Mouse (Mus musculus) forebrain, postnatal 0 days (tissue): ENCODE measurements around the gene U2af2. TPM values are rescaled to one million over a fixed set of nuclear protein-coding genes. Genes with fewer than 3 reads are reported as not detected.

ENCODE experiments used
- ATAC-seq: fragments of 200-750 bp; cut with Nextera tagmentation; 2 replicates; pipeline ENCODE4 v1.8.0; 2017; ENCODE audit warnings: mild to moderate bottlenecking, moderate library complexity
- DNase-seq: peaks from one replicate; pipeline ENCODE4 v3.0.0-alpha.2; 2015
- H3K27ac ChIP-seq: fragments of 300-500 bp; sonication (generic); 2 replicates; pipeline ENCODE4 v1.5.1; 2014; ENCODE audit warnings: low read depth, mild to moderate bottlenecking, antibody characterized with exemption, low read length, moderate library complexity, mixed read lengths
- H3K27me3 ChIP-seq: fragments of 300-500 bp; sonication (generic); 2 replicates; pipeline ENCODE4 v1.6.1; 2014; ENCODE audit warnings: mild to moderate bottlenecking, low read length, mixed read lengths; ENCODE audit not compliant: insufficient read depth
- H3K36me3 ChIP-seq: fragments of 300-500 bp; sonication (generic); 2 replicates; pipeline ENCODE4 v1.6.1; 2014; ENCODE audit warnings: mild to moderate bottlenecking, moderate library complexity; ENCODE audit not compliant: insufficient read depth
- H3K4me1 ChIP-seq: fragments of 300-500 bp; sonication (generic); 2 replicates; pipeline ENCODE4 v1.6.1; 2014; ENCODE audit warnings: antibody characterized with exemption; ENCODE audit not compliant: insufficient read depth
- H3K4me2 ChIP-seq: fragments of 300-500 bp; sonication (generic); 2 replicates; pipeline ENCODE4 v1.6.1; 2014; ENCODE audit warnings: low read depth, mild to moderate bottlenecking, moderate library complexity
- H3K4me3 ChIP-seq: fragments of 300-500 bp; sonication (generic); 2 replicates; pipeline ENCODE4 v1.5.1; 2014; ENCODE audit warnings: low read depth, low read length, mixed read lengths
- H3K9ac ChIP-seq: fragments of 300-500 bp; sonication (generic); 2 replicates; pipeline ENCODE4 v1.6.1; 2014; ENCODE audit warnings: mild to moderate bottlenecking
- H3K9me3 ChIP-seq: fragments of 300-500 bp; sonication (generic); 2 replicates; pipeline ENCODE4 v1.6.1; 2016; ENCODE audit warnings: low read length
- CTCF ChIP-seq: sonication (generic); IDR thresholded peaks from 2 replicates; pipeline ENCODE4 v1.5.1; 2016; ENCODE audit warnings: antibody characterized with exemption, control low read depth, low read depth
- WGBS: fragments of 180-500 bp; shearing (Covaris S2); extraction: QIAGEN DNeasy Blood & Tissue Kit; methylation state at CpG from one replicate; pipeline ENCODE4 v1.1.7; 2014; 5-methylcytosine and 5-hydroxymethylcytosine counted together
- polyA plus RNA-seq: library from polyadenylated mRNA; unstranded; fragments of >200 nt; fragmentation: Nextera tagmentation; extraction: Ambion mirVana; gene quantifications from 2 replicates; pipeline ENCODE4 v1.2.1, GENCODE M21; 2015
- total RNA-seq: library from RNA; depleted of rRNA; stranded (reverse); fragments of >200 nt; gene quantifications from 2 replicates; pipeline ENCODE4 v1.2.3, GENCODE M21; 2014

The U2af2 gene
- total and polyA plus RNA-seq, 2 experiments from 2014 or later: 92.7 to 184 TPM

DNA sequence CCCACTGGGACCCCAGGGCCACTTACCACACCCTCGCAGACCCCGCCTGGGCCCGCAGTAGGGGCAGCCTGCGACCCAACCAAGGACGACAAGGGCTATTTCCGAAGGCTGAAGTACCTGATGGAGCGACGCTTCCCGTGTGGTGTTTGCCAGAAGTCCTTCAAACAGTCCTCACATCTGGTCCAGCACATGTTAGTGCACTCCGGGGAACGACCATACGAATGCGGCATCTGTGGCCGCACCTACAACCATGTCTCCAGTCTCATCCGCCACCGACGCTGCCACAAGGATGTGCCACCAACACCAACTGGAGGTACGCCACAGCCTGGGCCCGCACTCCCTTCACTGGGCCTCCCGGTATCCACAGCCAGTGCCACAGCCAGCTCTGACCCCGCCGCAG, 32.4 kb upstream of the U2af2 start:
- peaks cover 78% of the 10 kb centered on the region for H3K36me3 ChIP-seq

DNA sequence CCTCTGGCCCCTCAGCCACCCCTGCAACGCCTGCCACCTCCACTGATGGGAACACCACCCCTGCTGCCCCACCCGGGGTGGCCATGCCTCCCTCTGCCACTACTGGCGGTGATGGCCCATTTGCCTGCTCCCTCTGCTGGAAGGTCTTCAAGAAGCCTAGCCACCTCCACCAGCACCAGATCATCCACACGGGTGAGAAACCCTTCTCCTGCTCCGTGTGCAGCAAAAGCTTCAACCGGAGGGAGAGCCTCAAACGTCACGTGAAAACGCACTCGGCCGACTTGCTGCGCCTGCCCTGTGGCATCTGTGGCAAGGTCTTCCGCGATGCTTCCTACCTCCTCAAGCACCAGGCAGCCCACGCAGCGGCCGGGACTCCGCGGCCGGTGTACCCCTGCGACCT, 32.0 kb upstream of the U2af2 start:
- H3K9ac ChIP-seq: no peak overlapping the region
- H3K9me3 ChIP-seq: 0 out of 2 replicates have a peak, but pooled peaks cover 3% of the 10 kb centered on the region
- 94% methylated on average over 21 of the region's 21 CpGs for WGBS
- H3K4me2 ChIP-seq: no peak overlapping the region
- DNase-seq: no peak
- no peak overlapping the region for H3K4me3 ChIP-seq
- no peak for ATAC-seq
- H3K27ac ChIP-seq: no peak overlapping the region
- H3K27me3 ChIP-seq: no peaks in the 10 kb centered on the region
- no peaks in the 10 kb centered on the region for H3K4me1 ChIP-seq
- 0 out of 2 replicates have a peak, but pooled peaks have one; percentile 15 for TF ChIP-seq CTCF
- H3K36me3 ChIP-seq: peaks cover 78% of the 10 kb centered on the region

More for the DNA sequence above, 32.4 kb upstream of the U2af2 start:
- Histone ChIP-seq H3K9me3 (0 out of 2 replicates have a peak, but pooled peaks cover 3% of the 10 kb centered on the region), H3K4me2 (no peak overlapping the region), H3K4me3 (no peak overlapping the region), H3K27ac (no peak overlapping the region), H3K9ac (no peak overlapping the region), H3K27me3 (no peaks in the 10 kb centered on the region), H3K4me1 (no peaks in the 10 kb centered on the region)
- no peak for DNase-seq
- WGBS: 96% methylated on average over 22 of the region's 22 CpGs
- no peak for ATAC-seq
- no peak for TF ChIP-seq CTCF

DNA sequence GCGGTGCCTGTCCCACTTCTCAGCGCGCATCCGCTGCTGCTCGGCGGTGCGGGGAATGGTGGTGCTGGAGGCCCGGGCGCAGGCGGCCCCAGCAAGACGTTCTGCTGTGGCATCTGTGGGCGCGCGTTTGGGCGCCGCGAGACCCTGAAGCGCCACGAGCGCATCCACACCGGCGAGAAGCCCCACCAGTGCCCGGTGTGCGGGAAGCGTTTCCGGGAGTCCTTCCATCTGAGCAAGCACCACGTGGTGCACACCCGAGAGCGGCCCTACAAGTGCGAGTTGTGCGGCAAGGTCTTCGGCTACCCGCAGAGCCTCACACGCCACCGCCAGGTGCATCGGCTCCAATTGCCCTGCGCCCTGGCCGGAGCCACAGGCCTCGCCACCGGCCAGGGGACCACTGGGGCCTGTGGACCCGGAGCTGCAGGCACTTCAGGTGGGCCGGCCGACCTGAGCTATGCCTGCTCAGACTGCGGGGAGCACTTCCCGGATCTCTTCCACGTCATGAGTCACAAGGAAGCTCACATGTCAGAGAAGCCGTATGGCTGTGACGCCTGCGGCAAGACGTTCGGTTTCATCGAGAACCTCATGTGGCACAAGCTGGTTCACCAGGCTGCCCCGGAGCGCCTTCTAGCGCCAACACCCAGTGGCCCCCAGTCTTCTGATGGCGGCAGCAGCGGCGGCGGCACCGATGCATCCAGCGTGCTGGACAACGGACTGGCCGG, 31.2 kb upstream of the U2af2 start:
- Histone ChIP-seq H3K4me2 (no peak overlapping the region), H3K4me3 (no peak overlapping the region), H3K36me3 (peaks cover 77% of the 10 kb centered on the region), H3K9ac (no peak overlapping the region), H3K9me3 (0 out of 2 replicates have a peak, but pooled peaks cover 3% of the 10 kb centered on the region), H3K4me1 (no peaks in the 10 kb centered on the region), H3K27ac (no peak overlapping the region), H3K27me3 (no peaks in the 10 kb centered on the region)
- DNase-seq: no peak
- WGBS: 88% methylated on average over 63 of the region's 63 CpGs
- no peak for TF ChIP-seq CTCF
- no peak for ATAC-seq

DNA sequence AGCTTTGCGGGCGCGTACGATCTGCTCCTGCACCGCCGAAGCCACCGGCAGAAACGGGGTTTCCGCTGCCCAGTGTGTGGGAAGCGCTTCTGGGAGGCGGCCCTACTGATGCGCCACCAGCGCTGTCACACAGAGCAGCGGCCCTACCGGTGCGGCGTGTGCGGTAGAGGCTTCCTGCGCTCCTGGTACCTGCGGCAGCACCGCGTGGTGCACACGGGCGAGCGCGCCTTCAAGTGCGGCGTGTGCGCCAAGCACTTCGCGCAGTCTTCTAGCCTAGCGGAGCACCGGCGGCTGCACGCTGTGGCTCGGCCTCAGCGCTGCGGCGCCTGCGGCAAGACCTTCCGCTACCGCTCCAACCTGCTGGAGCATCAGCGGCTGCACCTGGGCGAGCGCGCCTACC, 30.4 kb upstream of the U2af2 start:
- no peak overlapping the region for H3K4me3 ChIP-seq
- peaks cover 71% of the 10 kb centered on the region for H3K36me3 ChIP-seq
- no peaks in the 10 kb centered on the region for H3K4me1 ChIP-seq
- no peak overlapping the region for H3K27ac ChIP-seq
- 0 out of 2 replicates have a peak, but pooled peaks cover 3% of the 10 kb centered on the region for H3K9me3 ChIP-seq
- 80% methylated on average over 45 of the region's 46 CpGs for WGBS
- no peak for DNase-seq
- no peak for ATAC-seq
- H3K4me2 ChIP-seq: no peak overlapping the region
- H3K9ac ChIP-seq: no peak overlapping the region
- TF ChIP-seq CTCF: no peak
- no peaks in the 10 kb centered on the region for H3K27me3 ChIP-seq

DNA sequence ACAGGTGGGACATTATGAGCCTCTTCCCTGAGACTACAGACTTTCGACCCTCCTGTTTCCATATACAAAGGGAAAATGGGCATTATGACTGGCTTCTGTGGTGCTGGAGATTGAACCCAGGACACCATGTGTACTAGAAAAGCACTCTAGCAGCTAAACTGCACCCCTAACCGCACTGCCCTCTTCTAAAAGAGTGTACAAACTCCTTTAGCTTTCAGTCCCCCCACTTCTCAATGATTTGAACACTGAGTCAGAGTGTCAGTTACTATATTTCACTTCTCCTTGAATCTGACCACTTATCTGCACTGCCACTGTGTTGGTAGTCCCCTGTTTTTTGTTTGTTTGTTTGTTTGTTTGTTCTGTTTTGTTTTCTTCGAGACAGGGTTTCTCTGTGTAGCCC, 28.1 kb upstream of the U2af2 start, which contains the start of gene 4632433K11Rik:
TSS of gene 4632433K11Rik (plus strand) at position 301 of the 400 bp plus-strand sequence.
- no peak within 1 kb of the TSS for H3K9ac ChIP-seq
- DNase-seq (no peak), ATAC-seq (no peak)
- H3K27ac ChIP-seq: no peak within 1 kb of the TSS
- TF ChIP-seq CTCF: no peak
- peaks cover 10% of the 10 kb centered on the region; the same call in 1 of the 2 replicates for H3K4me1 ChIP-seq
- peaks cover 63% of the 10 kb centered on the region for H3K36me3 ChIP-seq
- WGBS: 86% methylated on average over 3 of the region's 3 CpGs
- H3K4me2 ChIP-seq: no peak within 1 kb of the TSS
- H3K9me3 ChIP-seq: 0 out of 2 replicates have a peak, but pooled peaks cover 3% of the 10 kb centered on the region
- no peak within 1 kb of the TSS for H3K4me3 ChIP-seq
- H3K27me3 ChIP-seq: no peaks in the 10 kb centered on the region

DNA sequence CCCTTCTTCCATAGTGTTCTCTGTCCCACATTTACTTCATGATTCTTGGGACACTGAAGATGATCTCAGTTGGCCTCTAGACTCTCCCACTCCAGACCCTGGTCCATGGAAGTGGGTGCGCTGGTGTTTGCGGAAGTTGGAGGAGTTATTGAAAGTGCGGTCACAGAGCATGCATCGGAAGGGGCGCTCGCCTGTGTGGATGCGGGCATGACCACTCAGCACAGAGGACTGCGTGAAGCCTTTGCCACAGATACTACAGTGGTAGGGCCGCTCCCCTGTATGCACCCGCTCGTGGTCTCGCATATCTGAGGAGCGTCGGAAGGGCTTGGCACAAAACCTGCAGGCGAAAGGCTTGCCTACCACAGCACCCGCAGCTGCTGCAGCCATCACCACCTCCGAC, 26.3 kb upstream of the U2af2 start:
- ATAC-seq (no peak), DNase-seq (no peak)
- Histone ChIP-seq H3K27me3 (no peaks in the 10 kb centered on the region), H3K4me1 (peaks cover 11% of the 10 kb centered on the region; the same call in 1 of the 2 replicates), H3K4me3 (no peak overlapping the region), H3K27ac (no peak overlapping the region), H3K9me3 (no peaks in the 10 kb centered on the region), H3K9ac (no peak overlapping the region), H3K36me3 (peaks cover 46% of the 10 kb centered on the region), H3K4me2 (no peak overlapping the region)
- TF ChIP-seq CTCF: no peak
- WGBS: 97% methylated on average over 17 of the region's 17 CpGs

DNA sequence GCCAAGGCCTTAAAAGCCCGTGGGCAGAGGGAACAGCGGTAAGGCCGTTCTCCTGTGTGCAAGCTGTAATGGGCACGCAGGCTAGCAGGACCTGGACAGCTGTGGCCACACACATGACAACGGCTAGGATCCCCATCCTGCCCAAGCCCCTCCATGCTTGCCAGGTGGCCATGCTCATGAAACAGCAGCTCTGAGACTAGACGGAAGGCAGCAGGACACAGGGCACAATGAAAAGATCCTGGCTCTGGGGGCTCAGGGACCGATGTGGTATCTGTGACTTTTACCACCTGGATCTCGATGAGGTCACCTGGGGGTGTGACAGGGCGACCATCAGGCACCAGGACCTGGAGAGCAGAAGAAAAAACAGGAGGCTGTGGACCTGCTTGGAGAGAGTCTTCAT, 25.8 kb upstream of the U2af2 start:
- H3K36me3 ChIP-seq: peaks cover 41% of the 10 kb centered on the region
- H3K4me2 ChIP-seq: no peak overlapping the region
- no peak for TF ChIP-seq CTCF
- DNase-seq: no peak
- H3K9me3 ChIP-seq: no peaks in the 10 kb centered on the region
- H3K4me1 ChIP-seq: peaks cover 11% of the 10 kb centered on the region; the same call in 1 of the 2 replicates
- no peak overlapping the region for H3K9ac ChIP-seq
- no peak overlapping the region for H3K27ac ChIP-seq
- 95% methylated on average over 9 of the region's 9 CpGs for WGBS
- ATAC-seq: no peak
- H3K27me3 ChIP-seq: no peaks in the 10 kb centered on the region
- no peak overlapping the region for H3K4me3 ChIP-seq
